Mouse (Mus musculus): Measurements from ENCODE around the gene Art4. TPM values are rescaled to one million over a fixed set of nuclear protein-coding genes. Genes with fewer than 3 reads are reported as not detected.

Gene Art4
- total and polyA plus RNA-seq, 3 experiments, result 12.8 to 19.6 (median 16.3) TPM

DNA sequence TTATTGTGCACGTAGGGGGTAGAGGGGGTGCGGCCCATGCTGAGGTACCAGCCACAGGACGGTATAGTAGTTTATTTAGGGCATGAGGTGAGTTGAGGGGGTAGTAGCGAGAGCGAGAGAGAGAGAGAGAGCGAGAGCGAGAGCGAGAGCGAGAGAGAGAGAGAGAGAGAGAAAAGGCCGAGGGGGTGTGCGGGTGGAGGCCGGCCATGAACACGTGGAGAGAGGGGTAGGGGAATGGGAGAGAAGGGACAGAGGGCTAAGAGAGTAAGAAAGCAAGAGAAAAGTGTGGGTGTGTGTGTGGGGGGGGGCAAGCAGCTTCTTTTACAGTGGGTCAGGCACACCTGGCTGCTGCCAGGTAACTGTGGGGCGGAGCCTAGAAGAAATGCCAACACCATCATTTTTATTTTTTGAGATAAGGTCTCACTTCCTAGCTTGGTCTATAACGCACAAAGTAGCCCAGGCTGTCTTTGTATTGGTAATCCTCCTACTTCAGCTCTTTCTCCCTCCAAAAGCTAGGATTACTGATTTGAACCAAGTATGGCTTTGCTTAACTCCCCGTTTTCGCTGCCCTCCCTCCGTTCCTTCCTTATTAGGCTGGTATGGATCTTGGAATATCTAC lies 50.0 kb downstream of the Art4 start:
- DNase-seq, result no peak
- peak overlapping the region; percentile 75 for H3K27ac ChIP-seq
- no peaks in the 10 kb centered on the region for H3K36me3 ChIP-seq (ENCODE audit: control insufficient read depth, insufficient read depth, low read length)
- H3K4me3 ChIP-seq, result peak overlapping the region; percentile 51
- no peak for TF ChIP-seq POLR2A (IDR thresholded peaks at IDR 0.05; ENCODE audit: insufficient read depth, low read depth, low read length)
- TF ChIP-seq EP300 (IDR thresholded peaks at IDR 0.05; ENCODE audit: insufficient read depth, low read depth, low read length), result no peak
- no peak for TF ChIP-seq CTCF (IDR thresholded peaks at IDR 0.05)
- peaks cover 4% of the 10 kb centered on the region for H3K4me1 ChIP-seq (ENCODE audit: control insufficient read depth, insufficient read depth, low read length)
- 40% methylated on average over 18 of the region's 18 CpGs for WGBS
- no peaks in the 10 kb centered on the region for H3K27me3 ChIP-seq (ENCODE audit: control insufficient read depth, insufficient read depth, low read length)
- peak overlapping the region; percentile 22 for H3K9ac ChIP-seq (ENCODE audit: low read depth, low read length)
- H3K79me2 ChIP-seq (replicated peaks; ENCODE audit: control insufficient read depth, insufficient read depth, low read length), result no peaks in the 10 kb centered on the region
- intact Hi-C loops (cut with DNase I), result no loop called here

DNA sequence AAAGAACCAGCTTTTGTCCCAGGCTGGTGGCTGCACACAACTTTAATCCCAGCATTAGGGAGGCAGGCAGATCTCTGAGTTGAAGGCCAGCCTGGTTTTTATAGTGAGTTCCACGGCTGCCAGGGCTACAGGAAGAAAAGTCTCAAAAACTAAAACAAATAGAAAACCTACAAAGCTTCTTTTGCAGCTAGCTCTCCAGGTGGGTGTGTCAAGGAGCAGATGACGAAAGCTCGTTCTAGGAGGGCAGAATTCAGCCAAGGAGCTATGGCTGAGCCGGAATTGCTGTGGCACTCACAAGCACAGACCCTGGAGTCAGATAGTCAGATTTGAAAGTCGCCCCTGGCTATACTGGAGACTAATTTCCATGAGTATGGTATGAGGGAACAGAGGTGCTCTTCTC lies 50.7 kb downstream of the Art4 start:
- Histone ChIP-seq H3K4me3 (no peak overlapping the region), H3K4me1 (ENCODE audit: control insufficient read depth, insufficient read depth, low read length) (peaks cover 4% of the 10 kb centered on the region), H3K36me3 (ENCODE audit: control insufficient read depth, insufficient read depth, low read length) (no peaks in the 10 kb centered on the region), H3K27me3 (ENCODE audit: control insufficient read depth, insufficient read depth, low read length) (no peaks in the 10 kb centered on the region), H3K79me2 (replicated peaks; ENCODE audit: control insufficient read depth, insufficient read depth, low read length) (no peaks in the 10 kb centered on the region), H3K27ac (no peak overlapping the region), H3K9ac (ENCODE audit: low read depth, low read length) (no peak overlapping the region)
- intact Hi-C loops (cut with DNase I), result no loop called here
- TF ChIP-seq EP300 (IDR thresholded peaks at IDR 0.05; ENCODE audit: insufficient read depth, low read depth, low read length), result no peak
- TF ChIP-seq POLR2A (IDR thresholded peaks at IDR 0.05; ENCODE audit: insufficient read depth, low read depth, low read length), result no peak
- no peak for TF ChIP-seq CTCF (IDR thresholded peaks at IDR 0.05)
- WGBS, result 85% methylated on average over 5 of the region's 5 CpGs
- no peak for DNase-seq

DNA sequence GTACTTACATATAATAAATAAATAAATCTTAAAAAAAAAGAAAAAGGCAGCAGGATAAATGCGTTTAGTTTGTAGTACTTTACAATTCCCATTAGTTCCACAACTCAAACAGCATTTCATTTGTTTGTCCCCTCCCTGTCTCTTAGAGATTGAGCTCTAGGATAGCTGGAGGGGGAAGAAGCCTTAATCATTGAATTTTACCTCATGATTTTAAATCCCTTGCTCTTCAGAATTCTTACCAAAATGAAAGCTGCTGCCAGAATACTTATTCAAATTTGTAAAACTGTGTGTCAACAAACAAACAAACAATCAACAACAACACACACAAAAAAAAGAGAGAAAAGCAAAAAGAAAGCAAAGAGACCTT lies 52.1 kb downstream of the Art4 start:
- H3K4me1 ChIP-seq (ENCODE audit: control insufficient read depth, insufficient read depth, low read length), result peaks cover 4% of the 10 kb centered on the region
- no peaks in the 10 kb centered on the region for H3K27me3 ChIP-seq (ENCODE audit: control insufficient read depth, insufficient read depth, low read length)
- no peak overlapping the region for H3K9ac ChIP-seq (ENCODE audit: low read depth, low read length)
- WGBS, result 78% methylated on average over 1 of the region's 1 CpGs
- no peaks in the 10 kb centered on the region for H3K79me2 ChIP-seq (replicated peaks; ENCODE audit: control insufficient read depth, insufficient read depth, low read length)
- H3K36me3 ChIP-seq (ENCODE audit: control insufficient read depth, insufficient read depth, low read length), result no peaks in the 10 kb centered on the region
- H3K27ac ChIP-seq, result peak overlapping the region; percentile 99
- no peak overlapping the region for H3K4me3 ChIP-seq
- no peak for TF ChIP-seq EP300 (IDR thresholded peaks at IDR 0.05; ENCODE audit: insufficient read depth, low read depth, low read length)
- no peak for TF ChIP-seq CTCF (IDR thresholded peaks at IDR 0.05)
- no peak for TF ChIP-seq POLR2A (IDR thresholded peaks at IDR 0.05; ENCODE audit: insufficient read depth, low read depth, low read length)
- DNase-seq, result no peak
- intact Hi-C loops (cut with DNase I), result no loop called here

DNA sequence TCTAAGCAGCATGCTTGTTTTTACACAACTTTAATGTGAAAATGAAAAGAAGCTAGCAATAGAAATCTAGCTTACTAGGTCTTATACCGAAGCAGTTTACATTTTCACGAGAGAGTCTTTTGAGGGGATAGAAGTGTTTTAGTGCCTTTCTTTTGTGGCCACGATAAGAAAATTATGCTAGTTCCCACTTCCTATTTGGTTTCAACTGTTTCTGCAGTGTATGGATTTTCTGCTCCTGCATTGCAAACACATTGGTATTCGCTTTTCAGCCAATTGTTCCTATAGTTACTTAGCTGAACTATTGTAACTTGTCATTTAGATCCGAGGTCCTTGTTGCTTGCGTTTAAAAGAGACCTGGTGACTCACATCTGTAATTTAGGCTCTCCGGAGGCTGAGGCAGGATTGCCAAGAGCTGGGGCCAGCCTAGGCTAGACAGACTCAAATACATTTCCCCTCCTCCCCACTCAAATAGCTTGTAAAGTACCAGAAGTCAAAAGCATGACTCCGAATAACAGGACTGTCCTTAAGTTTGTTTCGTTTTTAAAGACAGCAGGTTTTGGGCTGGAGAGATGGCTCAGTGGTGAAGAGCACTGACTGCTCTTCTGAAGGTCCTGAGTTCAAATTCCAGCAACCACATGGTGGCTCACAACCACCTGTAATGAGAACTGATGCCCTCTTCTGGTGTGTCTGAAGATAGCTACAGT lies 52.7 kb downstream of the Art4 start:
- no peaks in the 10 kb centered on the region for H3K36me3 ChIP-seq (ENCODE audit: control insufficient read depth, insufficient read depth, low read length)
- intact Hi-C loops (cut with DNase I), result loop anchor here (1.0 kb wide), 1 partner anchor 22 kb away; the partner anchor contains the start of gene BC049715
- H3K27ac ChIP-seq, result peak overlapping the region; percentile 99
- peak overlapping the region; percentile 71 for H3K4me3 ChIP-seq
- no peaks in the 10 kb centered on the region for H3K79me2 ChIP-seq (replicated peaks; ENCODE audit: control insufficient read depth, insufficient read depth, low read length)
- TF ChIP-seq POLR2A (IDR thresholded peaks at IDR 0.05; ENCODE audit: insufficient read depth, low read depth, low read length), result no peak
- no peak for TF ChIP-seq CTCF (IDR thresholded peaks at IDR 0.05)
- no peak for TF ChIP-seq EP300 (IDR thresholded peaks at IDR 0.05; ENCODE audit: insufficient read depth, low read depth, low read length)
- no peaks in the 10 kb centered on the region for H3K27me3 ChIP-seq (ENCODE audit: control insufficient read depth, insufficient read depth, low read length)
- peaks cover 4% of the 10 kb centered on the region for H3K4me1 ChIP-seq (ENCODE audit: control insufficient read depth, insufficient read depth, low read length)
- 18% methylated on average over 9 of the region's 9 CpGs for WGBS
- no peak for DNase-seq
- H3K9ac ChIP-seq (ENCODE audit: low read depth, low read length), result no peak overlapping the region

DNA sequence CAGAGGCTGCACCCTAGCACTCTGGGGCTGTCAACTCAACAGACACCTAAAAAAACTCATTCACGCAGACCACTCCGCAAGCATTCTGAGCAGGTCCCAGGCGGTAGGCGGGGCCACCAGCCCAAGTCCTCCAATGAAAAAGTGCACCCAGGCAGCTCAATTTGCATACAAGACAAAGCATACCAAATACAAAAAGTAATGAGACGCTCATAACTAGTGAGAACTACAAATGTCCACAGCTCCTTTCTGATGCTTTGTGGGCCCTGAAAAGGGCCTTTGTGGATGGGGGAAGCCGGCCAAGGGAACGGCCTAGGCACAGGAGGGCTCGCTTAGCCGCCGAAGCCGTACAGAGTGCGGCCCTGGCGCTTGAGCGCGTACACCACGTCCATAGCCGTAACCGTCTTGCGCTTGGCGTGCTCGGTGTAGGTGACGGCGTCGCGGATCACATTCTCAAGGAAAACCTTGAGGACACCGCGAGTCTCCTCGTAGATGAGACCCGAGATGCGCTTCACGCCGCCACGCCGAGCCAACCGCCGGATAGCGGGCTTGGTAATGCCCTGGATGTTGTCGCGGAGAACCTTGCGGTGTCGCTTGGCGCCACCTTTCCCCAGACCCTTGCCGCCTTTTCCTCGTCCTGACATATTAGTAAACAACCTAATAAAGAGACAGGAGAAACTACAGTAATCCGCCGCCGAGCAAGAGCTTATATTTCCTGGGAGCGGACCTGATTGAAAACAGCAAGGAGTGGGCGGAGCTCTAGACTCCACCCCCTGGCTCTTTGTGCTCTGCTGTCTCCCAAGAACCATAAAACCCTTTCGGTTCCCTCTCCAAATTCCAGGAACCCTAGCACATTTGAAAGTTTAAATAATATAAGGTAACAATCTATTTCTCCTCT lies 53.5 kb downstream of the Art4 start, which contains the start of gene Hist4h4:
Gene Hist4h4 (minus strand): TSS at position 677 of the 895 bp plus-strand sequence.
- H3K9ac ChIP-seq (ENCODE audit: low read depth, low read length), result peak within 1 kb of the TSS; percentile 77
- DNase-seq, result peak; percentile 96 to 99
- H3K4me1 ChIP-seq (ENCODE audit: control insufficient read depth, insufficient read depth, low read length), result peaks cover 4% of the 10 kb centered on the region
- H3K27ac ChIP-seq, result peak within 1 kb of the TSS; percentile 99
- no peaks in the 10 kb centered on the region for H3K27me3 ChIP-seq (ENCODE audit: control insufficient read depth, insufficient read depth, low read length)
- H3K36me3 ChIP-seq (ENCODE audit: control insufficient read depth, insufficient read depth, low read length), result no peaks in the 10 kb centered on the region
- H3K4me3 ChIP-seq, result peak within 1 kb of the TSS; percentile 71
- under 1% methylated on average over 50 of the region's 50 CpGs for WGBS
- no peaks in the 10 kb centered on the region for H3K79me2 ChIP-seq (replicated peaks; ENCODE audit: control insufficient read depth, insufficient read depth, low read length)
- intact Hi-C loops (cut with DNase I), result loop anchor here (1.0 kb wide), 1 partner anchor 23 kb away; the partner anchor contains the start of gene BC049715
- TF ChIP-seq EP300 (IDR thresholded peaks at IDR 0.05; ENCODE audit: insufficient read depth, low read depth, low read length), result peak; percentile 90
- peak; percentile 100 for TF ChIP-seq POLR2A (IDR thresholded peaks at IDR 0.05; ENCODE audit: insufficient read depth, low read depth, low read length)
- no peak for TF ChIP-seq CTCF (IDR thresholded peaks at IDR 0.05)

Measured in heart, adult 2 months (tissue).